ENCODE assay signal across 9 mouse cellular contexts in genomic region chr15:81836124-81836821, GRCm38 (mm10). TPM values are rescaled to one million over a fixed set of nuclear protein-coding genes. Genes with fewer than 3 reads are reported as not detected.
DNase-seq lines count a peak whose midpoint lies in the region; ATAC-seq and TF ChIP-seq lines count a peak whose summit lies in the region.
"Had no signal": no experiment of that assay in that cellular context is flagged by ENCODE, and none has a peak within 500 bp of the region (broad histone marks: within the 10 kb centered on the region; RNA-seq: fewer than 3 reads in every experiment).

No protein-coding gene starts in this region.

- H3K27ac ChIP-seq in brown adipose tissue, adult 24 weeks (replicated peaks; ENCODE audit: low read depth, low read length): peak overlapping the region; percentile 96
- H3K27ac ChIP-seq in forebrain, embryonic 13.5 days: no peak overlapping the region
- peak overlapping the region; percentile 74 for H3K27ac ChIP-seq in heart, embryonic 15.5 days
- H3K27ac ChIP-seq in liver, embryonic 12.5 days: no peak overlapping the region
- H3K27ac ChIP-seq in testis, adult 2 months (ENCODE audit: control insufficient read depth, insufficient read depth, low read depth, low read length): peak overlapping the region; percentile 18; the same call in 1 of the 2 replicates

- TF ChIP-seq CTCF in testis, adult 2 months (IDR thresholded peaks at IDR 0.05; ENCODE audit: control insufficient read depth, insufficient read depth, insufficient replicate concordance, low read depth, low read length): no peak

- H3K4me2 ChIP-seq in forebrain, embryonic 13.5 days: peak overlapping the region; percentile 59
- peak overlapping the region; percentile 64 for H3K4me2 ChIP-seq in heart, embryonic 15.5 days
- H3K4me2 ChIP-seq in liver, embryonic 12.5 days: peak overlapping the region; percentile 61

- peak; percentile 61 for DNase-seq in 3134 (ENCODE audit: extremely low read depth, insufficient read length, low spot score)
- DNase-seq in kidney, postnatal 14 days: peak; percentile 94

- H3K4me1 ChIP-seq in brown adipose tissue, adult 24 weeks (ENCODE audit: control insufficient read depth, insufficient read depth, insufficient read length, low read length): peaks cover 8% of the 10 kb centered on the region
- peaks cover 37% of the 10 kb centered on the region for H3K4me1 ChIP-seq in forebrain, embryonic 13.5 days
- H3K4me1 ChIP-seq in heart, embryonic 15.5 days (replicated peaks): peaks cover 77% of the 10 kb centered on the region
- H3K4me1 ChIP-seq in liver, embryonic 12.5 days: peaks cover 28% of the 10 kb centered on the region
- H3K4me1 ChIP-seq in testis, adult 2 months (ENCODE audit: control insufficient read depth, insufficient read depth, low read length): peaks cover 10% of the 10 kb centered on the region

- H3K9ac ChIP-seq in forebrain, embryonic 13.5 days: peak overlapping the region; percentile 58
- peak overlapping the region; percentile 48 for H3K9ac ChIP-seq in heart, embryonic 15.5 days
- H3K9ac ChIP-seq in liver, embryonic 12.5 days: peak overlapping the region; percentile 41

- no peaks in the 10 kb centered on the region for H3K36me3 ChIP-seq in forebrain, embryonic 13.5 days (ENCODE audit: poor library complexity, severe bottlenecking)
- H3K36me3 ChIP-seq in heart, embryonic 15.5 days: no peaks in the 10 kb centered on the region
- no peaks in the 10 kb centered on the region for H3K36me3 ChIP-seq in liver, embryonic 12.5 days
- no peaks in the 10 kb centered on the region for H3K36me3 ChIP-seq in testis, adult 2 months (ENCODE audit: control insufficient read depth, insufficient read depth, low read length)

- ATAC-seq in forebrain, embryonic 13.5 days: peak; percentile 64; the same call in 1 of the 2 replicates
- ATAC-seq in heart, embryonic 15.5 days (replicated peaks; ENCODE audit: insufficient number of reproducible peaks, insufficient read depth, low FRiP score, low read depth): peak; percentile 84
- ATAC-seq in liver, embryonic 12.5 days: peak; percentile 49
- peak; percentile 75 for ATAC-seq in monocyte, adult 5-6 weeks (replicated peaks; ENCODE audit: insufficient number of reproducible peaks, low FRiP score, low TSS enrichment, poor library complexity, severe bottlenecking)

- peaks cover 7% of the 10 kb centered on the region; the same call in 1 of the 2 replicates for H3K27me3 ChIP-seq in forebrain, embryonic 13.5 days
- H3K27me3 ChIP-seq in heart, embryonic 15.5 days: no peaks in the 10 kb centered on the region
- H3K27me3 ChIP-seq in liver, embryonic 12.5 days (replicated peaks): peaks cover 44% of the 10 kb centered on the region
- H3K27me3 ChIP-seq in testis, adult 2 months (ENCODE audit: control insufficient read depth, insufficient read depth, low read length): no peaks in the 10 kb centered on the region
- H3K27me3 ChIP-seq: CH12.LX had no signal

- TF ChIP-seq POLR2A in testis, adult 2 months (IDR thresholded peaks at IDR 0.05; ENCODE audit: control insufficient read depth, low read depth, low read length): no peak; the same call in 1 of the 2 replicates

- WGBS in forebrain, embryonic 13.5 days: 3% methylated on average over 31 of the region's 33 CpGs
- 4% methylated on average over 30 of the region's 33 CpGs for WGBS in heart, embryonic 15.5 days
- 2% methylated on average over 33 of the region's 33 CpGs for WGBS in liver, embryonic 12.5 days (ENCODE audit: insufficient replicate concordance)

- peak overlapping the region; percentile 47 for H3K4me3 ChIP-seq in brown adipose tissue, adult 24 weeks (ENCODE audit: insufficient read depth, low read depth, low read length)
- H3K4me3 ChIP-seq in forebrain, embryonic 13.5 days: peak overlapping the region; percentile 28
- H3K4me3 ChIP-seq in heart, embryonic 15.5 days: peak overlapping the region; percentile 40
- peak overlapping the region; percentile 33 for H3K4me3 ChIP-seq in liver, embryonic 12.5 days
- peak overlapping the region; percentile 22 for H3K4me3 ChIP-seq in testis, adult 2 months (ENCODE audit: control insufficient read depth, low read depth, low read length)

- H3K9me3 ChIP-seq in forebrain, embryonic 13.5 days (replicated peaks): no peaks in the 10 kb centered on the region
- no peaks in the 10 kb centered on the region for H3K9me3 ChIP-seq in heart, embryonic 15.5 days (replicated peaks)
- no peaks in the 10 kb centered on the region for H3K9me3 ChIP-seq in liver, embryonic 12.5 days (replicated peaks)

RNA-seq across cellular contexts. Expression of gene Tob2, which starts 22.3 kb away (rescaled TPM):
- 79.0 and 87.4 TPM in 2 replicates for polyA plus RNA-seq in brown adipose tissue, adult 24 weeks (2012; ENCODE audit: insufficient read depth, insufficient read length, missing spikeins)
- polyA plus RNA-seq in forebrain, embryonic 13.5 days (2015; fragmentation: Nextera tagmentation; extraction: Ambion mirVana): 19.1 and 21.7 TPM in 2 replicates
- polyA plus RNA-seq in heart, embryonic 15.5 days (2015; fragmentation: Nextera tagmentation; extraction: Ambion mirVana): 15.8 and 17.6 TPM in 2 replicates
- 12.8 and 14.5 TPM in 2 replicates for polyA plus RNA-seq in liver, embryonic 12.5 days (2016; fragmentation: Nextera tagmentation; extraction: Ambion mirVana)
- 27.1 to 48.1 TPM (median 29.4 TPM) in 3 replicates for total RNA-seq in monocyte, adult 5-6 weeks (2017)
- 7.3 and 8.0 TPM in 2 replicates for polyA plus RNA-seq in testis, adult 2 months (2012; rRNA removed)

RNA-seq across cellular contexts. Expression of gene Tef, which starts 34.1 kb away (rescaled TPM):
- 33.0 and 53.3 TPM in 2 replicates for polyA plus RNA-seq in brown adipose tissue, adult 24 weeks (2012; ENCODE audit: insufficient read depth, insufficient read length, missing spikeins)
- polyA plus RNA-seq in forebrain, embryonic 13.5 days (2015; fragmentation: Nextera tagmentation; extraction: Ambion mirVana): 24.2 and 24.9 TPM in 2 replicates
- 22.9 and 25.9 TPM in 2 replicates for polyA plus RNA-seq in heart, embryonic 15.5 days (2015; fragmentation: Nextera tagmentation; extraction: Ambion mirVana)
- 8.4 and 9.5 TPM in 2 replicates for polyA plus RNA-seq in liver, embryonic 12.5 days (2016; fragmentation: Nextera tagmentation; extraction: Ambion mirVana)
- 44.4 to 60.3 TPM (median 52.9 TPM) in 3 replicates for total RNA-seq in monocyte, adult 5-6 weeks (2017)
- 36.1 and 38.9 TPM in 2 replicates for polyA plus RNA-seq in testis, adult 2 months (2012; rRNA removed)

RNA-seq across cellular contexts. Expression of gene Phf5a, which starts 35.4 kb away (rescaled TPM):
- polyA plus RNA-seq in brown adipose tissue, adult 24 weeks (2012; ENCODE audit: insufficient read depth, insufficient read length, missing spikeins): 42.4 and 46.3 TPM in 2 replicates
- polyA plus RNA-seq in forebrain, embryonic 13.5 days (2015; fragmentation: Nextera tagmentation; extraction: Ambion mirVana): 159 and 177 TPM in 2 replicates
- polyA plus RNA-seq in heart, embryonic 15.5 days (2015; fragmentation: Nextera tagmentation; extraction: Ambion mirVana): 70.5 and 97.6 TPM in 2 replicates
- polyA plus RNA-seq in liver, embryonic 12.5 days (2016; fragmentation: Nextera tagmentation; extraction: Ambion mirVana): 140 and 145 TPM in 2 replicates
- total RNA-seq in monocyte, adult 5-6 weeks (2017): 54.7 to 91.7 TPM (median 58.7 TPM) in 3 replicates
- 22.2 and 23.5 TPM in 2 replicates for polyA plus RNA-seq in testis, adult 2 months (2012; rRNA removed)

RNA-seq across cellular contexts. Expression of gene Aco2, which starts 35.8 kb away (rescaled TPM):
- 3,633 and 4,102 TPM in 2 replicates for polyA plus RNA-seq in brown adipose tissue, adult 24 weeks (2012; ENCODE audit: insufficient read depth, insufficient read length, missing spikeins)
- polyA plus RNA-seq in forebrain, embryonic 13.5 days (2015; fragmentation: Nextera tagmentation; extraction: Ambion mirVana): 202 and 211 TPM in 2 replicates
- 610 and 636 TPM in 2 replicates for polyA plus RNA-seq in heart, embryonic 15.5 days (2015; fragmentation: Nextera tagmentation; extraction: Ambion mirVana)
- polyA plus RNA-seq in liver, embryonic 12.5 days (2016; fragmentation: Nextera tagmentation; extraction: Ambion mirVana): 131 and 132 TPM in 2 replicates
- total RNA-seq in monocyte, adult 5-6 weeks (2017): 103 to 166 TPM (median 150 TPM) in 3 replicates
- 112 and 118 TPM in 2 replicates for polyA plus RNA-seq in testis, adult 2 months (2012; rRNA removed)

Comparison
In these comparisons a context has a peak if more than half of its experiments do, and no peak if none do; other contexts are left out.
1. H3K27ac ChIP-seq: peak in brown adipose tissue, adult 24 weeks (single experiment), heart, embryonic 15.5 days (single experiment) and testis, adult 2 months (single experiment); none in forebrain, embryonic 13.5 days (single experiment) and liver, embryonic 12.5 days (single experiment).
2. Peak in every context shown above with its lines, with median percentiles within 50 percentile points of each other: H3K4me3 ChIP-seq, ATAC-seq, H3K4me2 ChIP-seq and H3K9ac ChIP-seq.